Comparison of ENCODE assay signal across 9 mouse cellular contexts in genomic region chr2:32711301-32712056, GRCm38 (mm10). TPM values are rescaled to one million over a fixed set of nuclear protein-coding genes. Genes with fewer than 3 reads are reported as not detected.
DNase-seq lines count a peak whose midpoint lies in the region; ATAC-seq and TF ChIP-seq lines count a peak whose summit lies in the region.
"Had no signal": no experiment of that assay in that cellular context is flagged by ENCODE, and none has a peak within 500 bp of the region (broad histone marks: within the 10 kb centered on the region; RNA-seq: fewer than 3 reads in every experiment).

No protein-coding gene starts in this region.

- TF ChIP-seq CTCF in bone marrow, adult 2 months (IDR thresholded peaks at IDR 0.05; ENCODE audit: control insufficient read depth, insufficient read depth, low read length) = no peak

- WGBS in kidney, embryonic 15.5 days = 21% methylated on average over 9 of the region's 9 CpGs
- 17% methylated on average over 9 of the region's 9 CpGs for WGBS in bone marrow, adult 2 months
- 35% methylated on average over 9 of the region's 9 CpGs for WGBS in hindbrain, embryonic 14.5 days
- WGBS in midbrain, embryonic 14.5 days = 35% methylated on average over 9 of the region's 9 CpGs

- H3K27me3 ChIP-seq in kidney, embryonic 15.5 days = no peaks in the 10 kb centered on the region
- no peaks in the 10 kb centered on the region for H3K27me3 ChIP-seq in hindbrain, embryonic 14.5 days (ENCODE audit: control insufficient read depth, insufficient read depth, low read length)
- H3K27me3 ChIP-seq in midbrain, embryonic 14.5 days (ENCODE audit: control insufficient read depth, insufficient read depth, low read length) = no peaks in the 10 kb centered on the region

- no peak for TF ChIP-seq POLR2A in bone marrow, adult 2 months (IDR thresholded peaks at IDR 0.05; ENCODE audit: borderline replicate concordance, control insufficient read depth, low read depth, low read length)

- H3K9me3 ChIP-seq in kidney, embryonic 15.5 days (replicated peaks) = no peaks in the 10 kb centered on the region
- H3K9me3 ChIP-seq in hindbrain, embryonic 14.5 days (ENCODE audit: control insufficient read depth, low read length) = no peaks in the 10 kb centered on the region
- H3K9me3 ChIP-seq in midbrain, embryonic 14.5 days (ENCODE audit: control insufficient read depth, low read length) = no peaks in the 10 kb centered on the region

- H3K4me1 ChIP-seq in kidney, embryonic 15.5 days = peaks cover 35% of the 10 kb centered on the region
- peaks cover 7% of the 10 kb centered on the region for H3K4me1 ChIP-seq in bone marrow, adult 2 months (ENCODE audit: control insufficient read depth, insufficient read depth, low read length)
- H3K4me1 ChIP-seq in hindbrain, embryonic 14.5 days (replicated peaks; ENCODE audit: control insufficient read depth, insufficient read depth, low read length) = peaks cover 16% of the 10 kb centered on the region
- H3K4me1 ChIP-seq in midbrain, embryonic 14.5 days (ENCODE audit: control insufficient read depth, insufficient read depth, low read length) = peaks cover 15% of the 10 kb centered on the region

- peak overlapping the region; percentile 67 for H3K4me2 ChIP-seq in kidney, embryonic 15.5 days
- peak overlapping the region; percentile 96 for H3K4me2 ChIP-seq in hindbrain, embryonic 14.5 days (replicated peaks)
- H3K4me2 ChIP-seq in midbrain, embryonic 14.5 days (ENCODE audit: low read length) = peak overlapping the region; percentile 97

- ATAC-seq in kidney, embryonic 15.5 days (replicated peaks; ENCODE audit: low FRiP score) = no peak
- no peak for ATAC-seq in hindbrain, embryonic 14.5 days (ENCODE audit: low FRiP score)
- no peak for ATAC-seq in midbrain, embryonic 14.5 days (ENCODE audit: low FRiP score, low TSS enrichment)

- peak overlapping the region; percentile 84 for H3K9ac ChIP-seq in kidney, embryonic 15.5 days
- H3K9ac ChIP-seq in hindbrain, embryonic 14.5 days = peak overlapping the region; percentile 92
- H3K9ac ChIP-seq in midbrain, embryonic 14.5 days (replicated peaks; ENCODE audit: low read length) = peak overlapping the region; percentile 95

- peak overlapping the region; percentile 81 for H3K4me3 ChIP-seq in kidney, embryonic 15.5 days (replicated peaks)
- peak overlapping the region; percentile 92 for H3K4me3 ChIP-seq in bone marrow, adult 2 months (replicated peaks; ENCODE audit: control insufficient read depth, low read depth, low read length)
- peak overlapping the region; percentile 79 for H3K4me3 ChIP-seq in hindbrain, embryonic 14.5 days (replicated peaks; ENCODE audit: low read length)
- peak overlapping the region; percentile 89 for H3K4me3 ChIP-seq in midbrain, embryonic 14.5 days (replicated peaks; ENCODE audit: low read depth, low read length)

- H3K36me3 ChIP-seq in kidney, embryonic 15.5 days = peaks cover 49% of the 10 kb centered on the region
- H3K36me3 ChIP-seq in hindbrain, embryonic 14.5 days (replicated peaks; ENCODE audit: control insufficient read depth, insufficient read depth) = peaks cover 50% of the 10 kb centered on the region
- H3K36me3 ChIP-seq in midbrain, embryonic 14.5 days (ENCODE audit: control insufficient read depth, insufficient read depth, low read length) = peaks cover 46% of the 10 kb centered on the region

- no peak for DNase-seq in kidney, adult 18-20 months
- DNase-seq in hindbrain, embryonic 14.5 days (ENCODE audit: low spot score) = no peak
- DNase-seq in midbrain, embryonic 14.5 days = no peak
- DNase-seq in urinary bladder, postnatal 14 days (ENCODE audit: low spot score) = no peak
- no peak for DNase-seq in layer of hippocampus, adult 18-20 months (ENCODE audit: low spot score in 2 of 2)
- DNase-seq in urinary bladder, postnatal 25 days (ENCODE audit: low spot score) = no peak

- peak overlapping the region; percentile 99 for H3K27ac ChIP-seq in kidney, embryonic 15.5 days
- peak overlapping the region; percentile 97 for H3K27ac ChIP-seq in bone marrow, adult 2 months (ENCODE audit: control insufficient read depth, insufficient read depth, low read depth, low read length, poor library complexity)
- H3K27ac ChIP-seq in hindbrain, embryonic 14.5 days = 0 out of 2 replicates have a peak overlapping the region, but pooled peaks have one; percentile 99
- no peak overlapping the region for H3K27ac ChIP-seq in midbrain, embryonic 14.5 days (replicated peaks; ENCODE audit: low read depth, low read length)

RNA-seq across cellular contexts. Expression of gene Cdk9, which starts 1.4 kb away (rescaled TPM):
- polyA plus RNA-seq in kidney, embryonic 15.5 days (2015; fragmentation: Nextera tagmentation; extraction: Ambion mirVana) = 108 and 118 TPM in 2 replicates
- 105 and 154 TPM in 2 replicates for polyA plus RNA-seq in bone marrow, adult 2 months (2011; ENCODE audit: insufficient read depth, insufficient read length, low replicate concordance, missing spikeins)
- polyA plus RNA-seq in hindbrain, embryonic 14.5 days (2014; fragmentation: Nextera tagmentation; extraction: Ambion mirVana) = 59.7 and 61.6 TPM in 2 replicates
- polyA plus RNA-seq in midbrain, embryonic 14.5 days (2014; fragmentation: Nextera tagmentation; extraction: Ambion mirVana) = 61.4 and 76.5 TPM in 2 replicates
- total RNA-seq in layer of hippocampus, adult 18-20 months (2021) = 100 to 1,000 TPM; 119 to 123 TPM

RNA-seq across cellular contexts. Expression of gene Fpgs, which starts 7.5 kb away (rescaled TPM):
- 33.7 and 40.3 TPM in 2 replicates for polyA plus RNA-seq in kidney, embryonic 15.5 days (2015; fragmentation: Nextera tagmentation; extraction: Ambion mirVana)
- 14.9 and 24.4 TPM in 2 replicates for polyA plus RNA-seq in bone marrow, adult 2 months (2011; ENCODE audit: insufficient read depth, insufficient read length, low replicate concordance, missing spikeins)
- polyA plus RNA-seq in hindbrain, embryonic 14.5 days (2014; fragmentation: Nextera tagmentation; extraction: Ambion mirVana) = 14.8 and 16.3 TPM in 2 replicates
- polyA plus RNA-seq in midbrain, embryonic 14.5 days (2014; fragmentation: Nextera tagmentation; extraction: Ambion mirVana) = 15.3 and 15.6 TPM in 2 replicates
- 1 to 10 TPM; 8.5 to 9.9 TPM for total RNA-seq in layer of hippocampus, adult 18-20 months (2021)

RNA-seq across cellular contexts. Expression of gene Sh2d3c, which starts 9.4 kb away (rescaled TPM):
- 32.5 and 37.2 TPM in 2 replicates for polyA plus RNA-seq in kidney, embryonic 15.5 days (2015; fragmentation: Nextera tagmentation; extraction: Ambion mirVana)
- polyA plus RNA-seq in bone marrow, adult 2 months (2011; ENCODE audit: insufficient read depth, insufficient read length, low replicate concordance, missing spikeins) = 23.3 and 51.8 TPM in 2 replicates
- 43.5 and 47.9 TPM in 2 replicates for polyA plus RNA-seq in hindbrain, embryonic 14.5 days (2014; fragmentation: Nextera tagmentation; extraction: Ambion mirVana)
- polyA plus RNA-seq in midbrain, embryonic 14.5 days (2014; fragmentation: Nextera tagmentation; extraction: Ambion mirVana) = 45.8 and 45.9 TPM in 2 replicates
- total RNA-seq in layer of hippocampus, adult 18-20 months (2021) = 10 to 100 TPM; 16.6 to 19.4 TPM

RNA-seq across cellular contexts. Expression of gene 6330409D20Rik, which starts 29.3 kb away (rescaled TPM):
- polyA plus RNA-seq in kidney, embryonic 15.5 days (2015; fragmentation: Nextera tagmentation; extraction: Ambion mirVana) = 0.18 TPM in 1 of 2 replicates, not detected in the other
- polyA plus RNA-seq in bone marrow, adult 2 months (2011; ENCODE audit: insufficient read depth, insufficient read length, low replicate concordance, missing spikeins) = not detected in 2 replicates
- 3.8 and 4.5 TPM in 2 replicates for polyA plus RNA-seq in hindbrain, embryonic 14.5 days (2014; fragmentation: Nextera tagmentation; extraction: Ambion mirVana)
- 3.2 and 4.6 TPM in 2 replicates for polyA plus RNA-seq in midbrain, embryonic 14.5 days (2014; fragmentation: Nextera tagmentation; extraction: Ambion mirVana)
- 1 to 10 TPM; 1.5 to 1.8 TPM for total RNA-seq in layer of hippocampus, adult 18-20 months (2021)
- polyA plus RNA-seq: gonadal fat pad, adult 2 months had no signal

RNA-seq across cellular contexts. Expression of gene Tor2a, which starts 45.6 kb away (rescaled TPM):
- 64.8 and 70.5 TPM in 2 replicates for polyA plus RNA-seq in kidney, embryonic 15.5 days (2015; fragmentation: Nextera tagmentation; extraction: Ambion mirVana)
- polyA plus RNA-seq in bone marrow, adult 2 months (2011; ENCODE audit: insufficient read depth, insufficient read length, low replicate concordance, missing spikeins) = 9.2 and 13.6 TPM in 2 replicates
- 49.8 and 53.1 TPM in 2 replicates for polyA plus RNA-seq in hindbrain, embryonic 14.5 days (2014; fragmentation: Nextera tagmentation; extraction: Ambion mirVana)
- polyA plus RNA-seq in midbrain, embryonic 14.5 days (2014; fragmentation: Nextera tagmentation; extraction: Ambion mirVana) = 50.5 and 51.1 TPM in 2 replicates
- 10 to 100 TPM; 30.2 to 32.1 TPM for total RNA-seq in layer of hippocampus, adult 18-20 months (2021)
